Mouse (Mus musculus): ENCODE results near the gene Pramef20. TPM values are rescaled to one million over a fixed set of nuclear protein-coding genes. Genes with fewer than 3 reads are reported as not detected.
"Not testable (repeated sequence)": the region's sequence is repeated elsewhere in the genome, so short reads cannot be mapped to it uniquely, and the experiment has no call there.

The Pramef20 gene
- polyA plus RNA-seq, 1 experiment from 2014 or later = not detected

- not testable (repeated sequence) for H3K4me3 ChIP-seq (ENCODE audit: low read length); H3K27ac ChIP-seq (ENCODE audit: low read length); H3K9me3 ChIP-seq (ENCODE audit: control insufficient read depth, low read length); H3K27me3 ChIP-seq (ENCODE audit: control insufficient read depth, insufficient read depth, low read depth, low read length); H3K36me3 ChIP-seq (ENCODE audit: control insufficient read depth, insufficient read depth, low read length); H3K4me1 ChIP-seq (replicated peaks; ENCODE audit: control insufficient read depth, insufficient read depth, low read length); H3K9ac ChIP-seq (ENCODE audit: low read length); H3K4me2 ChIP-seq (ENCODE audit: low read depth, low read length); ATAC-seq (ENCODE audit: low read depth)
- WGBS = 89% methylated on average over 2 of the region's 3 CpGs
These were observed 41.9 kb downstream of the Pramef20 start for GRCm38 (mm10) chr4:144335856-144336255.

- H3K36me3 ChIP-seq (ENCODE audit: control insufficient read depth, insufficient read depth, low read length); H3K9me3 ChIP-seq (ENCODE audit: control insufficient read depth, low read length); H3K27me3 ChIP-seq (ENCODE audit: control insufficient read depth, insufficient read depth, low read depth, low read length); H3K9ac ChIP-seq (ENCODE audit: low read length); H3K4me1 ChIP-seq (replicated peaks; ENCODE audit: control insufficient read depth, insufficient read depth, low read length); ATAC-seq (ENCODE audit: low read depth); H3K27ac ChIP-seq (ENCODE audit: low read length); H3K4me3 ChIP-seq (ENCODE audit: low read length); H3K4me2 ChIP-seq (ENCODE audit: low read depth, low read length): not testable (repeated sequence)
- WGBS = 58% methylated on average over 4 of the region's 4 CpGs
These were observed 47.8 kb downstream of the Pramef20 start, which contains the start of gene Gm13128 for GRCm38 (mm10) chr4:144329949-144330348. Gene Gm13128 (plus strand): TSS chr4:144330249.

Other genes starting within 250 kb of the Pramef20 start
- not detected in 2 replicates for gene Oog3, start 215.3 kb downstream of the Pramef20 start, polyA plus RNA-seq (2015; fragmentation: Nextera tagmentation; extraction: Ambion mirVana)
- gene Oog2, start 187.2 kb downstream of the Pramef20 start, polyA plus RNA-seq (2015; fragmentation: Nextera tagmentation; extraction: Ambion mirVana) = not detected in 2 replicates
- not detected in 2 replicates for gene C87977, start 164.6 kb downstream of the Pramef20 start, polyA plus RNA-seq (2015; fragmentation: Nextera tagmentation; extraction: Ambion mirVana)
- gene Pramel5, start 97.4 kb downstream of the Pramef20 start, polyA plus RNA-seq (2015; fragmentation: Nextera tagmentation; extraction: Ambion mirVana) = not detected in 2 replicates
- not detected in 2 replicates for gene Gm13128, start 47.7 kb downstream of the Pramef20 start, polyA plus RNA-seq (2015; fragmentation: Nextera tagmentation; extraction: Ambion mirVana)
- gene Gm13119, start 20.0 kb downstream of the Pramef20 start, polyA plus RNA-seq (2015; fragmentation: Nextera tagmentation; extraction: Ambion mirVana) = not detected in 2 replicates
- 0.06 and 0.09 TPM in 2 replicates for gene Pramef12, start 30.5 kb upstream of the Pramef20 start, polyA plus RNA-seq (2015; fragmentation: Nextera tagmentation; extraction: Ambion mirVana)
- gene 1700012P22Rik, start 60.8 kb upstream of the Pramef20 start, polyA plus RNA-seq (2015; fragmentation: Nextera tagmentation; extraction: Ambion mirVana) = not detected in 2 replicates
- not detected in 2 replicates for gene Gm9944, start 75.4 kb upstream of the Pramef20 start, polyA plus RNA-seq (2015; fragmentation: Nextera tagmentation; extraction: Ambion mirVana)
- gene Aadacl3, start 85.8 kb upstream of the Pramef20 start, polyA plus RNA-seq (2015; fragmentation: Nextera tagmentation; extraction: Ambion mirVana) = not detected in 2 replicates
- gene 9430007A20Rik, start 141.9 kb upstream of the Pramef20 start, polyA plus RNA-seq (2015; fragmentation: Nextera tagmentation; extraction: Ambion mirVana) = not detected in 2 replicates
- gene Gm13124, start 187.2 kb upstream of the Pramef20 start, polyA plus RNA-seq (2015; fragmentation: Nextera tagmentation; extraction: Ambion mirVana) = not detected in 2 replicates
- not detected in 2 replicates for gene Aadacl4, start 235.8 kb upstream of the Pramef20 start, polyA plus RNA-seq (2015; fragmentation: Nextera tagmentation; extraction: Ambion mirVana)

Data from lung, embryonic 16.5 days (tissue).